Mouse (Mus musculus) cortical plate, adult 2 months (tissue): Measurements from ENCODE around the gene Atxn7. TPM values are rescaled to one million over a fixed set of nuclear protein-coding genes. Genes with fewer than 3 reads are reported as not detected.
A peak's percentile ranks its signal among the peaks of the same experiment; 100 is the strongest.

ENCODE experiments used
- H3K27ac ChIP-seq: fragments of 200-500 bp; 2 replicates; pipeline ENCODE4 v1.5.1; 2012; ENCODE audit warnings: low read length, control low read depth, inconsistent platforms; ENCODE audit not compliant: insufficient read depth
- H3K4me1 ChIP-seq: fragments of 200-500 bp; 2 replicates; pipeline ENCODE4 v1.6.1; 2011; ENCODE audit warnings: low read length; ENCODE audit not compliant: control insufficient read depth, insufficient read depth
- H3K4me3 ChIP-seq: fragments of 200-500 bp; 2 replicates; pipeline ENCODE4 v1.5.1; 2011; ENCODE audit warnings: mild to moderate bottlenecking, low read length, control low read depth; ENCODE audit not compliant: insufficient read depth
- CTCF ChIP-seq: fragments of 200-500 bp; IDR thresholded peaks from 2 replicates; pipeline ENCODE4 v1.5.1; 2011; ENCODE audit warnings: mild to moderate bottlenecking, control low read depth, low read length; ENCODE audit not compliant: insufficient read depth; ENCODE audit errors: extremely low read depth
- POLR2A ChIP-seq: fragments of 200-500 bp; IDR thresholded peaks from 2 replicates; pipeline ENCODE4 v1.6.1; 2011; ENCODE audit warnings: mild to moderate bottlenecking, low read length, control low read depth; ENCODE audit not compliant: insufficient read depth; ENCODE audit errors: extremely low read depth
- polyA plus RNA-seq: library from polyadenylated mRNA; depleted of rRNA; stranded (reverse); fragments of >200 nt; gene quantifications from 2 replicates; pipeline ENCODE4 v1.2.3, GENCODE M21; 2012

The Atxn7 gene
- polyA plus RNA-seq, 1 experiment: 28.5 TPM

DNA sequence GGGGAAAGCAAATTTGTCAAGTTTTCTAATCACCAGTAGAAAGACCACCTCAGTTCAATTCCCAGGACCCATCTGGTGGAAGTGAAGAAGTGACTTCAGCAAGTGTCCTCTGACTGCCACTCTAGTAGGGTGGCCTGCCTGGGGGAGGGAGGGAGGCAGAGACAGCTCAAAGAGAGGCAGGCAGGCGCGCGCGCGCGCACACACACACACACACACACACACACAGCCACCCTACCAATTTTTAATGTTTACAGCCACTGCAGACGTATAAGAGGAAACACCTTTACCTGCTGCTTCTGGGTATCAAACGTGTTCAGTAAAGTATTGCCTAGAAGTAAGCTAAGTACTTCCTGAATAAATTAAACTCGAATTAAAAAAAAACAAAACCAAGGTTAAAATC lies 1.2 kb upstream of the Atxn7 start:
- no peak for TF ChIP-seq CTCF
- no peak for TF ChIP-seq POLR2A
- Histone ChIP-seq H3K27ac (no peak overlapping the region), H3K4me3 (peak overlapping the region; percentile 85), H3K4me1 (no peaks in the 10 kb centered on the region; the same call in 1 of the 2 replicates)

- Histone ChIP-seq H3K4me3 (peak overlapping the region; percentile 85), H3K4me1 (no peaks in the 10 kb centered on the region; the same call in 1 of the 2 replicates), H3K27ac (peak overlapping the region; percentile 24; the same call in 1 of the 2 replicates)
- no peak for TF ChIP-seq POLR2A
- TF ChIP-seq CTCF: no peak
Measured at GRCm38 (mm10) chr14:13960482-13961325, 536 bp upstream of the Atxn7 start.

GRCm38 (mm10) chr14:13962476-13962875 lies 1.2 kb downstream of the Atxn7 start:
- TF ChIP-seq CTCF (no peak), POLR2A (no peak)
- no peak overlapping the region for H3K27ac ChIP-seq
- no peaks in the 10 kb centered on the region; the same call in 1 of the 2 replicates for H3K4me1 ChIP-seq
- H3K4me3 ChIP-seq: no peak overlapping the region

DNA sequence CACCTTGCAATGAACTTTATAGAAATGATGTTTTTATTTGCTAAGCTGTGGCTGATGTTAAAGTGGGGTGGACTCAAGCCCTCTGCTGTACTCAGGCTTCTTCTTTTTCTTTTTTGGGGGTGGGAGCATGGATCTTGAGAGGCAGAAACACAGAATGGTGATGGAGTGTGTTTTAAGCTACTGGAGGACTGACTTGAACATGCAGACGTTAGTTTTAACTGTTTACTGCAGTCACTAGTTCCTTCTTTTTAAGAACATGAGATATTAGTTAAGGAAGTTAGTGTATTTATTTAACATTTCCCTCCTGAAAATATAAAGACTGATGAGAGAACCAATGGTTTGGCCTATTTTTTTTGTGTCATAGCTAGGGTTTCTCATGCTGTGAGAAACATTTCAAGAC lies 2.3 kb downstream of the Atxn7 start:
- no peak for TF ChIP-seq CTCF
- TF ChIP-seq POLR2A: no peak
- Histone ChIP-seq H3K4me3 (no peak overlapping the region), H3K4me1 (no peaks in the 10 kb centered on the region; the same call in 1 of the 2 replicates), H3K27ac (no peak overlapping the region)

- Histone ChIP-seq H3K4me1 (no peaks in the 10 kb centered on the region), H3K27ac (no peak overlapping the region), H3K4me3 (no peak overlapping the region)
- TF ChIP-seq CTCF: no peak
- TF ChIP-seq POLR2A: no peak
Measured at GRCm38 (mm10) chr14:13967607-13968006, 6.4 kb downstream of the Atxn7 start.

DNA sequence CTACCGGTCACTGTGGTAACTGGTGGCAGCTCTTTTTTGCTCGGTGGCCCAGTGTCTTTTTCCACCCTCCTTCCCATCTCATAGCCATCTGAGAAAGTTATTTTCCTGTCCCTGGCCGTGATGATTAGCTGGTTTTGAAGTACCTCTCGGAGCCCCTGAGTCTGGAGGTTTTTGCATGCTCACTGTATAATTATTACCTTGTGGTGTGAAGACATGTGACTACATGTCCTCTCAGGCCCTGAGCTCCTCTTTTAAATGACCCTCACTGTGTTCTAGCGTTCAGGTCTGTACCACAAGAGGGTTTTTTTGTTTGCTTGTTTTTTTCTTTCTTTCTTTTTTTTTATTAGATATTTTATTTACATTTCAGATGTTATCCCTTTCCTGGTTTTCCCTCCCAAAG lies 7.2 kb downstream of the Atxn7 start:
- no peaks in the 10 kb centered on the region for H3K4me1 ChIP-seq
- H3K4me3 ChIP-seq: no peak overlapping the region
- no peak for TF ChIP-seq CTCF
- TF ChIP-seq POLR2A: no peak
- no peak overlapping the region for H3K27ac ChIP-seq

DNA sequence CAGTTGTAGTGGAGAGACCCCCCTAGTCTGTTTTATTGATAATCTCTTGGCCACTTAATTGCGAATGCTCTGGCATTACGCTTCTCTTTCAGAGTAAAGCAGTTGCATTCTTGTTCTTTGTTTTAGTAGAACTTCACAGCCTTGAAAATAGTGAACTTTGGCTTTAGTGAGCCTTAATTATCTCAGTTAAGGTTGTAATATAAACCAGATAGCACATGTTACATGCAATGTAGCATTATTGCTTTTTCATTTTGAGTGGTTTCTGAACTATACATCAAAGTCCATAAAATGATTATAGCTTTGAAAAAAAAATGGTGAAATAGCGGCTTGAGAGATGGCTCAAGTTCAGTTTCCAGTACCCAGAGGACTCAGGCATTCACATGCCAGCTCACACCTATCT lies 9.3 kb downstream of the Atxn7 start:
- H3K27ac ChIP-seq: no peak overlapping the region
- TF ChIP-seq POLR2A (no peak), CTCF (no peak)
- H3K4me3 ChIP-seq: no peak overlapping the region
- H3K4me1 ChIP-seq: no peaks in the 10 kb centered on the region

- Histone ChIP-seq H3K27ac (no peak overlapping the region), H3K4me3 (no peak overlapping the region), H3K4me1 (no peaks in the 10 kb centered on the region)
- no peak for TF ChIP-seq POLR2A
- no peak for TF ChIP-seq CTCF
Measured at GRCm38 (mm10) chr14:13971644-13972234, 10.5 kb downstream of the Atxn7 start.

DNA sequence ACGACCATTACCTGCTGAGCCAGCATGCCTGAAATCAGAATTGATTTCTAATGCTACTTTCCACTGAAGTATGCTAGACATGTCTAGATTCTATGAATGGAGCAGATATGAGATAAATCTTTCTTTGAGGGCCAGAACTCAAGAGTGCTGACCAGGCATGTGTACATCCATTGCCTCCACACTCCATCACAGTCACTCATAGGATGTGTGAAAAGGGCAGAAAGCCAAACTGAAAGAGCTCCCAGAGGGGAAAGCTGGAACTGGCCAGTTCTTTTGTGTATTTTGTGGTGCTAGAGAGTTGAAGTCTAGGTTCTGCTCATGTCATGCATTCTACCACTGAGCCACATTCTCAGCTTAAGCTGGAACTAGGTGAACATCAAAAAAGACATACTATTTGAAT lies 16.3 kb downstream of the Atxn7 start:
- no peak for TF ChIP-seq CTCF
- TF ChIP-seq POLR2A: no peak
- H3K4me3 ChIP-seq: no peak overlapping the region
- H3K4me1 ChIP-seq: no peaks in the 10 kb centered on the region
- no peak overlapping the region for H3K27ac ChIP-seq

DNA sequence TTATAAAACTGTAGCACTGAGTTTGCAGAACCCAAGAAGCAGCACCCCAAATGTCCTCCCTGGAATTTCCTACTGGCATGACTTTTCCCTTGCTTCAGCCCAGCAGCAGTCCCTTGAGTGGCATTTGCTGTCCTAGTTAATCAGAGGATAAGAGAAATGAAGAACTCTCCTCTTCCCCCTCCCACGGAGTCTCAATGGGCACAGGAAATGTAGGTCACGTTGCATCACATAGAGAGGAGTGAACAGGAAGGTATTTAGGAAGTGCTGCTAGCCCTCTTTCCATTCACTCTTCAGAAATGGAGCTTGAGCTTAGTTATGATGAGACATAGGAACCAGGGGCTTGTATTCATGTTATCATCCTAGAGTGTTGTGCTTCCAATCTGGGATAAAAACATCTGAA lies 20.0 kb downstream of the Atxn7 start:
- no peak for TF ChIP-seq POLR2A
- TF ChIP-seq CTCF: no peak
- Histone ChIP-seq H3K4me3 (no peak overlapping the region), H3K27ac (no peak overlapping the region), H3K4me1 (no peaks in the 10 kb centered on the region)
